Mouse (Mus musculus) retina, adult 2 months (tissue): ENCODE results near the gene Smpd3.

Source experiments
- DNase-seq: peaks from one replicate; pipeline ENCODE4 v3.0.0-alpha.2; 2012; ENCODE audit warnings: low read depth, low spot score

The Smpd3 gene

DNA sequence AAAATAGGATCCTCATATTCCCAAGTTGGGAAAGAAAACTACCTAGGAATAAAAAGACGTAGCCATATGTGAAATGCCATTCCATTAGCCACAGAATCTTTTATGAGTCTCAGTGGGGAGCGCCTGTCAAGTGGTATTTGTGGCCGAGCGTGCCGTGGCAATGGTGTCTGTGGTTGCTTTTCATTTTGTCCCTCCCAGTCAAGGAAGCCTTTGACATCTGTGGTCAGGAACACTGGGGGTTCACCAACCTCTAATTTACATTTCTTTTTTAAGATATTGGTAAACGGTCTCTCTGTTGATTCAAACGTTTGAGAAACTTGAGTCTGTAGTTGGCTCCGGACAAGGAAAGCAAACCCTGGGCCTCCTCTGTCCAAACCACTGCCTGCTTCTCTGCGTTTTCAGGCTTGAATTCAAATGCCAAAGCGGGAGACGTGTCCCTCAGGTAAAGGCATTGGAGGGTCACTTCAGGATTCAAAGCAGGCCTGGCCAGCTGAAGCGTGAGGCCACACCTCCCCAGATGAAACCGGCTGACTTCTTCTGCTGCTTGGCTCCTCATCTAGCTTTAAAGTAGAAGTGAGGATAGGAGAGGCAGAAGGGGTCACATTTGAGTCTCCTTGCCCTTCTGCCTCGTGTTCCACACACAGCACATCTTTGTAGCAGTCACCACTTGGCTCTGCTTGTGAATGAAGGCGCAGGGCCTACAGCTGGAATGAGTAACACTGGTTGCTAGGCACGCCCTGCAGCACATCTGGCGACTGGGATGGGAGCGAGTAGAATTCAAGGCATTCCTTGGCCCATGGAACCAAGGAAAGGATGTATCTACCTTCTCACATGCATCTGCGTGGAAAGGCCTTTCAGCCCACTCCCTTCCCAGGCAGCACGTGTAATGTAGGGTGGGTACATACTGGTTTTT is 45.0 kb downstream of the Smpd3 start:
- DNase-seq = no peak

DNA sequence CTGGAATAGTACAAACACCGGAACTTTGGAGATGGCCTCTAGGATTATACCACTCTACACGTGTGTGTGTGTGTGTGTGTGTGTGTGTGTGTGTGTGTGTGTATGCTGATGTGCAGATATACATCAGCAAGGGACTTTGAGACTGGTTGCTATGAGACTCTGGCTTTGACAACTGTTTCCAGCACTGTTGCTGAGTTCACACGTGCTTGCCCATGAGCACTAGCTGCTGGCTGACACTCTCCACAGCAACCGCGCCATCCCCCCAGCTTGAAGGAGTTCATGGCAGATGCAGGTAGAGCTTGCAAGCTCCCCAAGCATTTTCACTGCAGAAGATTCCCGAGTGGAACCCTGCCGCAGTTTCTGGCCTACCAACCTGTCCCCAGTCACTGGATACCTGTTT is 48.3 kb downstream of the Smpd3 start:
- DNase-seq = no peak

GRCm38 (mm10) chr8:106288732-106289131 is 49.1 kb downstream of the Smpd3 start:
- DNase-seq = no peak

GRCm38 (mm10) chr8:106287445-106287844 is 50.3 kb downstream of the Smpd3 start:
- DNase-seq = no peak

DNA sequence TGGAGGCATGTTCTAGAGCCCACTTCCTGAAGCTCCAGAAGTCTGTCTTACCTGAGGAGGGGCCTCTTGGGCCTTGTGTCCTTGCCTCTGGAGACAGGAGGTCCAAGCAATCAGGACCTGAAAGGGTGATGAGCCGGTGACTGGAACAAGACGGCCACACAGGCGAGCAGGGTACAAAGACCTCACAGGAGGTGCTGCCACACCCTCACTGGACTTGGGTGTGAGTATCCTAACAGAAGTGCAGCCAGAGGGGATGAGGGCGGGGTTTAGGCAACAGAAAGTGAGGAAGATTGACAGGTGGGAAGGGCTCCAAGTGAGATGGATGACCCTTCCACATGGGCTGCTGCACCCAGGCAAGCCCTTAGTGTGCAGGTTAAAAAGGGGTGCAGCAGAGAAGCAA is 56.9 kb downstream of the Smpd3 start:
- DNase-seq = no peak

- no peak for DNase-seq
These were observed 57.6 kb downstream of the Smpd3 start for GRCm38 (mm10) chr8:106280154-106280553.

- no peak for DNase-seq
These were observed 59.3 kb downstream of the Smpd3 start for GRCm38 (mm10) chr8:106278367-106279042.

- DNase-seq = no peak
These were observed 61.0 kb downstream of the Smpd3 start for GRCm38 (mm10) chr8:106276709-106277317.

- DNase-seq = no peak
These were observed 64.3 kb downstream of the Smpd3 start for GRCm38 (mm10) chr8:106273468-106273867.

GRCm38 (mm10) chr8:106271378-106271777 is 66.4 kb downstream of the Smpd3 start:
- peak; percentile 28 for DNase-seq

GRCm38 (mm10) chr8:106270804-106271203 is 67.0 kb downstream of the Smpd3 start:
- DNase-seq = peak; percentile 13

- DNase-seq = no peak
These were observed 69.0 kb downstream of the Smpd3 start for GRCm38 (mm10) chr8:106268710-106269346.

GRCm38 (mm10) chr8:106265398-106265797 is 72.4 kb downstream of the Smpd3 start:
- no peak for DNase-seq

GRCm38 (mm10) chr8:106263928-106264327 is 73.9 kb downstream of the Smpd3 start:
- no peak for DNase-seq

DNA sequence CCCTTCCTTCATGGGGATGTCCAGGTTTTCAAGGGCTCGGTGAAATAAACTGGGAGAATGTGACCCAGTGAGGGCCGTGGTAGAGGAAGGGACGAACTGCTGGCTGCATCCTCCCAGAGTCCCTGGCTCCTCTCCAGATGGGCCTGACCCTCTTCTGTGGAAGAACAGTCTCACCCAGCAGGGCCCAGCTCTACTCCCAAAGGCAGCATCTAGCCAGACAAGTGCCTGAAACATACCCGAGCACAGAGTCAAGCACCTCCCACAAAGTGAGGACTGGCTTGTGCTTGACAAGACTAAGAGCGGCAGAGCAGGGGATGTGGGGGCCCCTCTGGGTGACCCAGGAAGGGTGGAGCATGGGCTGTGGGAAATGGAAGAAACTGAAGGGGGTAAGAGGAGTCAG is 75.4 kb downstream of the Smpd3 start:
- DNase-seq = no peak

DNA sequence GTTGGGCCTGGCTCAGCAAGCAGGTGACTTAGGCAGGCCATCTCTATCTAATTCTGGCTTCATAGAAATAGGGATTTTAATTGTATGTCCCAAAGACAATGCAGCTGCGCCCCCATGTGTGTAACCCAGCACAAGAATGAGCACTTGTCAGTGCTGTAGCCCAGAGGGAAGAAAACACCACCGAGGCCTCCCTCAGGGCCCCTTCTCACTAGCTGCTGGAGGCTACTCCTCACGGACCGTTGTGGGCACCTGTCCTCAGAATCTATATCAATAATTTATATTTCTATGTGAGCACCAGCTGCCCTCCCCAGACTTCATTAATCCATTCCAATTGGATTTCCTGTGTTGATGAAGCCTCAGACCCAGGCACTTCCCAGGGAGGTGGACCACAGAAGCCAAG is 76.9 kb downstream of the Smpd3 start:
- DNase-seq = no peak

GRCm38 (mm10) chr8:106259579-106260255 is 78.1 kb downstream of the Smpd3 start:
- DNase-seq = no peak

DNA sequence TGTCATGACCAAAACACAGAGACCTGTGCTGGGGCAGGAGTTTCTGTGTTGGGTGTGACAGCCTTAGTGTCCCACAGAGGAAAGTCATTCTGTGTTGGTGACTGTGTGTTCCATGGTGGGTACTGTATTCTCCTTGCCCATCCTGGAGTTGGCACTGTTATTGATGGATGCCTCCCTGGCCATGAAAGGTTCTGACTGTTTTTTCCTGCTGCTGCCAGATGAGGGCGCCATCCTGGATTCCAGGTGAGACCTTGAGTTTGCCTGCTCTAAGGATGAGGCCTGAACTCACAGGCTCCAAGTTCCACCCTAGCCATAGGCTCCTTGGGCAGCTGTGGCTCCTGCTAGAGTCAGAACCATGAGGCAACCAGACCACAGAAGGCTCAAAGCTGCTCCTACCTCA is 79.6 kb downstream of the Smpd3 start:
- no peak for DNase-seq

DNA sequence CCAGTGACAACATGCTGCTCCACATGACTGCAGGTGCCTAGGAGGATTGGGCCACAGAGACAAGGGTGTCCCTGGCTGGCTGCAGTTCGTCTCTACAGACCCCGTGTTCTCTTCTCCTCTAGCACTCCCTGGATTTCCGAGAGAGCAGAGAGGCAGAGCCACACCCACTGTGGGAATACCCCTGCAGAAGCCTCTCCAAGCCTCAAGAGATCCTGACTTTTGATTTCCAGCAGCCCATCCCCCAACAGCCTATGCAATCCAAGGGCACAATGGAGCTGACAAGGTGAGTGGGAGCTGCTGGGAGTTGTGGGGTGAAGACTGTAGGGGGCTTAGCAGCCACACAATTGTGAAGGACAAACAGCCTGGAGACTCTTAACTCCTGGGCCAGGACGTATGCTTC is 87.6 kb downstream of the Smpd3 start:
- DNase-seq = no peak

- no peak for DNase-seq
These were observed 100.7 kb downstream of the Smpd3 start for GRCm38 (mm10) chr8:106237106-106237505.

DNA sequence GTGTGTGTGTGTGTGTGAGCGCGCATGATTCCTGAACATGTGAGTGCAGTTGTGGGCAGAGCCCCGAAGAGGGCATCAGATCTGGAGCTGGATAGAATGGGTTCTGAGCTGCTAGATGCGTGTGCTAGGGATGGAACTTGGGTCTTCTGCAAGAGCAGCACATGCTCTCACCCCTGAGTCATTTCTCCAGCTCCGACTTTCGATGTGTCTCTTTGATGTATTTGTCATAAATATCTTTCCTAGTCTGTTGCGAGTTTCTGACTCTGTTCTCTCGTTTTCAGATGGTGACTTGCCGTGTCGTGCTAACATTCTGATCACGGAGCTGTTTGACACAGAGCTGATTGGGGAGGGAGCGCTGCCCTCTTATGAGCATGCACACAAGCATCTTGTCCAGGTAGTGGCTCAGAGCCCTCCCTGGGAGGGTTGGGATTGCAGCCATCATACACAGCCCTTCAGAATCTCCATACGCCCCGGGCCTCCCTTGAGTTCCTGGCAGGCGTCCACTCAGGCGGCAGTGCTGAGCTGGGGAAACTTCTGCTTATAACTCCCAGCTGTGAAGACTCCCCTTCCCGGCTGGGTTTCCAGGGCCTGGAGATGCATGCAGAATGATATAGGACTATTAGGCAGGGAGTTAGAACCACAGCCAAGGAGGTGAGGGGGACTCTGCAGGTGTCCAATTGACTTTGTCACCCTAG is 103.1 kb downstream of the Smpd3 start:
- DNase-seq = no peak
